Mouse (Mus musculus) bone marrow, adult 2 months (tissue): ENCODE measurements around the gene Mapkap1. TPM values are rescaled to one million over a fixed set of nuclear protein-coding genes. Genes with fewer than 3 reads are reported as not detected.

ENCODE experiments used
- H3K27ac ChIP-seq: fragments of 200-500 bp; 2 replicates; pipeline ENCODE4 v1.5.1; 2012; ENCODE audit warnings: low read depth, mild to moderate bottlenecking, control low read depth, inconsistent platforms, low read length; ENCODE audit not compliant: control insufficient read depth, poor library complexity, insufficient read depth
- H3K4me1 ChIP-seq: fragments of 200-500 bp; 2 replicates; pipeline ENCODE4 v1.6.1; 2011; ENCODE audit warnings: low read length; ENCODE audit not compliant: control insufficient read depth, insufficient read depth
- H3K4me3 ChIP-seq: fragments of 200-500 bp; replicated peaks from 2 replicates; pipeline ENCODE3; 2011; ENCODE audit warnings: mild to moderate bottlenecking, low read depth, low read length, control low read depth; ENCODE audit not compliant: control insufficient read depth
- CTCF ChIP-seq: fragments of 200-500 bp; IDR thresholded peaks from 2 replicates; pipeline ENCODE4 v1.5.1; 2011; ENCODE audit warnings: low read length, control low read depth; ENCODE audit not compliant: control insufficient read depth, insufficient read depth
- POLR2A ChIP-seq: fragments of 200-500 bp; IDR thresholded peaks from 2 replicates; pipeline ENCODE4 v1.6.1; 2011; ENCODE audit warnings: low read depth, mild to moderate bottlenecking, control low read depth, low read length, borderline replicate concordance; ENCODE audit not compliant: control insufficient read depth
- WGBS: fragments of 180-500 bp; shearing (Covaris S2); methylation state at CpG from one replicate; pipeline ENCODE4 v1.1.7; 2018; 5-methylcytosine and 5-hydroxymethylcytosine counted together
- polyA plus RNA-seq: library from polyadenylated mRNA; stranded (reverse); fragments of >200 nt; gene quantifications from 2 replicates; pipeline ENCODE4 v1.2.4, GENCODE M21; 2011; ENCODE audit warnings: low replicate concordance; ENCODE audit not compliant: missing spikeins, insufficient read depth, insufficient read length

The Mapkap1 gene
- polyA plus RNA-seq, 1 experiment: 42.3 TPM

- 63% methylated on average over 7 of the region's 7 CpGs for WGBS
These were observed 223.2 kb downstream of the Mapkap1 start for GRCm38 (mm10) chr2:34629758-34630157.

GRCm38 (mm10) chr2:34630445-34630844 lies 223.9 kb downstream of the Mapkap1 start:
- Histone ChIP-seq H3K4me1 (no peaks in the 10 kb centered on the region; the same call in 1 of the 2 replicates), H3K4me3 (no peak overlapping the region), H3K27ac (no peak overlapping the region)
- 87% methylated on average over 6 of the region's 6 CpGs for WGBS
- TF ChIP-seq CTCF (no peak), POLR2A (no peak)

More at GRCm38 (mm10) chr2:34629758-34630157, 223.2 kb downstream of the Mapkap1 start:
- TF ChIP-seq POLR2A (no peak), CTCF (no peak)
- H3K4me1 ChIP-seq: no peaks in the 10 kb centered on the region; the same call in 1 of the 2 replicates
- no peak overlapping the region for H3K4me3 ChIP-seq
- no peak overlapping the region for H3K27ac ChIP-seq

- whole genome bisulfite sequencing: 86% methylated on average over 12 of the region's 12 CpGs
These were observed 225.5 kb downstream of the Mapkap1 start for GRCm38 (mm10) chr2:34632051-34632450.

GRCm38 (mm10) chr2:34635249-34636165 lies 228.9 kb downstream of the Mapkap1 start:
- WGBS: 80% methylated on average over 14 of the region's 14 CpGs
- Histone ChIP-seq H3K27ac (no peak overlapping the region), H3K4me1 (no peaks in the 10 kb centered on the region), H3K4me3 (no peak overlapping the region)
- TF ChIP-seq CTCF: no peak
- TF ChIP-seq POLR2A: no peak

More at GRCm38 (mm10) chr2:34632051-34632450, 225.5 kb downstream of the Mapkap1 start:
- TF ChIP-seq CTCF (no peak), POLR2A (no peak)
- Histone ChIP-seq H3K4me3 (no peak overlapping the region), H3K4me1 (no peaks in the 10 kb centered on the region; the same call in 1 of the 2 replicates), H3K27ac (no peak overlapping the region)

- TF ChIP-seq POLR2A (0 out of 2 replicates have a peak, but pooled peaks have one; percentile 19), CTCF (peak; percentile 86)
- Histone ChIP-seq H3K4me3 (no peak overlapping the region), H3K4me1 (no peaks in the 10 kb centered on the region), H3K27ac (no peak overlapping the region)
- WGBS: 8% methylated on average over 37 of the region's 37 CpGs
These were observed 232.5 kb downstream of the Mapkap1 start for GRCm38 (mm10) chr2:34638955-34639650.

- Histone ChIP-seq H3K4me1 (no peaks in the 10 kb centered on the region), H3K4me3 (no peak overlapping the region), H3K27ac (no peak overlapping the region)
- no peak for TF ChIP-seq CTCF
- TF ChIP-seq POLR2A: no peak
- WGBS: 58% methylated on average over 5 of the region's 5 CpGs
These were observed 233.2 kb downstream of the Mapkap1 start for GRCm38 (mm10) chr2:34639725-34640124.

GRCm38 (mm10) chr2:34642351-34642750 lies 235.8 kb downstream of the Mapkap1 start:
- Histone ChIP-seq H3K27ac (no peak overlapping the region), H3K4me3 (no peak overlapping the region), H3K4me1 (no peaks in the 10 kb centered on the region; the same call in 1 of the 2 replicates)
- 56% methylated on average over 2 of the region's 2 CpGs for WGBS
- peak; percentile 85 for TF ChIP-seq CTCF
- no peak for TF ChIP-seq POLR2A

GRCm38 (mm10) chr2:34644571-34645526 lies 238.3 kb downstream of the Mapkap1 start:
- Histone ChIP-seq H3K4me1 (no peaks in the 10 kb centered on the region; the same call in 1 of the 2 replicates), H3K27ac (no peak overlapping the region), H3K4me3 (no peak overlapping the region)
- TF ChIP-seq CTCF (peak; percentile 67), POLR2A (no peak)
- 52% methylated on average over 22 of the region's 22 CpGs for WGBS
